Mouse (Mus musculus) c-Kit-positive CD71-positive TER-119-positive erythroid progenitor cells, embryonic 14.5 days (primary cell): ENCODE measurements at regions not wholly inside any gene's neighbourhood (a gene's known extent, or its start where the extent isn't known, plus 50 kb on each side); places are given as distances from the start of the nearest gene placed in this dataset.
A peak's percentile ranks its signal among the peaks of the same experiment; 100 is the strongest.

Experiments used
- DNase-seq: peaks from one replicate; pipeline ENCODE4 v3.0.0-alpha.2; 2013; ENCODE audit warnings: low spot score

DNA sequence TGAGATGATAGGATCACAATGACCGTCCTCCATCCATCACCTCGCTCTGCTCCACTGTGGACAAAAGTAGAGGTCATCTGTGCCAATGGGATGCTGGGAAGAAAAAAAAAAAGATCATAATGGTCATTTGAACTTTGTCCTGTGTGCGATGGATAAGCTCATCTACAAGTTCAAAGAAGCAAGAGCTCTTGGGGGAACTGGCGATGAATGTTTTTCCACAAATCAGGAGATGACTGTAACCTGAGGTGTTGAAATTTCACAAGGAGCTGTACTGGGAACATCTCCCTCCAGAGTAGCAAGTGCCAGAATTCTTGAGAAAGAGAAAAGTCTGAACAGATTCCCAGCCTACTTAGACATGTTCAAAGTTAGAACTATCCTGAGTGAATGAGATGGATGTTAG, 287.0 kb downstream of the Tns3 start:
- DNase-seq: no peak

DNA sequence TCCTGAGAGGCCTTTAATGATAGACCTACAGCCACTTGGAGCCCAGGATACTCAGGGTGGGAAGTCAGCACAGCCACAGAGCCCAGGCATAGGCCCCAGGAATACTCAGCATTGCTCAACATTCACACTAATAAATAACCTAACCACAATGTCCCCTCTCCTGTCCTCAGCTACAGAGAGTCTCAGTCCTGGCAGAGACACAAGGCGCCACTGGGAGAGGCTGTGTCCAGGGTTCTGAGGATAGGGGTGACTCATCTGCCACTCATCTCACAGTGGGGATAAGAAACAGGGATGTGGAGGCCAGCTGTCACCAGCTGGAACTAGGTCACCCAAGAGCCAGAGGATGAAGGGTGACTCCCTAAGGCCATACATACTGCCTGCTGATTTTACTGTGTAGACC, 298.8 kb downstream of the Tns3 start:
- DNase-seq: no peak

DNA sequence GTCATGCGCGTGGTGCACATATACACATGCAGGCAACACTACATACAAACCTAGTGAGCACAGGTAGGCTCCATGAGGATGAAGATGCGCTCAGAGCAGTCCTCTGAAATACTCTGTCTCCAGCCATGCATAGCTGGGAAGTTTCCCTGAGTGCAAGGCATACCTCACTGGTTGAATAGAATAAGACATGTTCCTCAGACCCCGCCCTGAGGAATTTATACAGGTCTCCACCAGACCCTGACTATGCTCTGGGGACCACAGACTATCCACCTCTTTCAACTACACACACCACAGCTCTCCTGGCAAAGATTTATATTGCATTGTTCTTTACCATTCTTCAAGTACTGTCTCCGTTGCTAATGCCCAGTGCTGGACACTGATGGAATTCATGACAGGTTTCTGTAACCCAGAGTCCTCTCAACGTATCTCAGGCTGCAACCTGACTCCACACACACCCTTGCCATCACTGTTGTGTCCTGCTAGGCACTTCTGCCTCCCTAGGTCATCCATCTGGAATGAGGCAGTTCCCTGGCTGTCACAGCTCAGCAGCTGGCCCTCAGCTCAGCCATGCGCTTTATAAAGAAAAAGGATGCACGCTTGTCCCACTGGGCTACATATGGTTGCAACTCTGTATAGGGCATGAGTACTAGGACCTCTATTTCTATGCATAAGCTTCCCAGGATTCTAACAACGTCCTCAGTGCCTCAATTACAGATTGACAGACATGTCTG, 299.5 kb downstream of the Tns3 start:
- DNase-seq: no peak

DNA sequence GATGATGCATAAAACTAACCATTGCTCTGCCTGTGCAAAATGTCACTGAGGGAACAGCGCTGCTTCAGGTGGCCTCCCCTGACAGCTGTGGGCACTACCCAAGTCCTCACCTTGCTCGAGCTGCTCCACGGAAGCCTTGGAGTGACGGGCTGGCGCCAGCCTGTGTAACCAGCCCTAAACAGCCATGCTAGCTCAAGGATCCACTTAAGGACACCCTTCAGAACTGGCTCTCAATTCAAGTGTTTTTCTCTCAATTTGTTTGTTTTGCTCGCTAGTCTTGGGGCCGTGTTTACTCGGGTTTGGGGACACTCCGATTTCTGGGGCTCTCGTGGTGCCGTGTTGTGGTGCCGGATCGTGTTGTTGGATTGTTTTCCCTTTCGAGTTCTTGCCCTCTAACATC, 319.4 kb downstream of the Tns3 start:
- no peak for DNase-seq

DNA sequence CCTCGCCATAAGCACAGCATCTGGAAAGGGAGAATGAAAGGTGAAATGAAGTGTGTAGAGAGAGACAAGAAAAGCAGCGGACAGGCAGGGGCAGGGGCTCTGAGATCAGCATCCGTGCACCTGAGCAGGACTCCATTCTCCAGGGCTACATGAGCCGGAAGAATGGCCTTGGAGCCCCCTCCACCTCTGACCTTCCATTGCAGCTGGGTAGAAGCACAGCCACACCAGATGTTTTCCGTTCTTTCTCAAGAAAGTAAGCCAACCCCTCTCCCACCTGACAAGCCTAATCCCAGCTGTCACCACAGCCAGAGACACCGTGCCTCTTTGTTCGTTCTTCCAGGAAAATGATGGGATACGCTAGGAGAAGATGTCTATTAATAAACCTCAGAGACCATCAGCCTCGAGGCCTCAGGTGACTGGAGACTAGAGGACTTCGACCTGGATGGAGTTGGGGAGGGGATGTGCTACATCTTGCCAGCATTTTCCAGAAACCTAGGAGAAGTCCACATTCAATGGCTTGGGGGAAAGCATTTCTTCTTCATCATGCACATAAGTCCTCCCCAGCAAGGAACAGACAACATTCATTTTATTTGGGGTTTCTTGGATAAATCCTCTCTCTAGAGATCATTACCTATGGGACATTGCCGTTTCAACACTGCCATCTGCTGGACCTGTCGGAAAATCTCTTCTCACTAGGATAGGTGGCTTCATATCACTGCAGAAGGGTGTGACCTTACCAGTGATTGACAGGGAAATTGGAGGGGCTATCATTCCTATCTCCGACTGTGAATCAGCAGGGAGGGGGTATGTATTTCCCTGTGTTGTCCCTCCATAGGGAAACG, 361.8 kb downstream of the Tns3 start:
- no peak for DNase-seq

DNA sequence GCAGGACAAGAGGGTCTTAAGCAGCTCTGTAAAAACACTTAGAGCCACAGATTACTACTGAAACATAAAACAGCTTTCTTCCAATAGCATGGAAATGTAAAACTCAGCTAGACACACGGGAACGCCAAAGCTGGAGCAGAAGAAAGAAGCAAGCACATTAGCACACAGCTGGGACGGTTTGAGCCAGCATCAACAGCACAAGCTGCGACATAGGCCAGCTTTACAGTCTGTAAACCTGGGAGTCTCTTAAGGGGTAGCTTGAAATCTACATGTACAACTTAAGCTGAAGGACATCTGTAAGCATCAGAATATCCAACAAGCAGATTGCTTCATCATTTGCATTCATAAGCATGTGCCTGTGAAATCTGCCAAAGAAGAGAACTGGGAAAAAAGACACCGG, 366.9 kb downstream of the Tns3 start:
- no peak for DNase-seq

DNA sequence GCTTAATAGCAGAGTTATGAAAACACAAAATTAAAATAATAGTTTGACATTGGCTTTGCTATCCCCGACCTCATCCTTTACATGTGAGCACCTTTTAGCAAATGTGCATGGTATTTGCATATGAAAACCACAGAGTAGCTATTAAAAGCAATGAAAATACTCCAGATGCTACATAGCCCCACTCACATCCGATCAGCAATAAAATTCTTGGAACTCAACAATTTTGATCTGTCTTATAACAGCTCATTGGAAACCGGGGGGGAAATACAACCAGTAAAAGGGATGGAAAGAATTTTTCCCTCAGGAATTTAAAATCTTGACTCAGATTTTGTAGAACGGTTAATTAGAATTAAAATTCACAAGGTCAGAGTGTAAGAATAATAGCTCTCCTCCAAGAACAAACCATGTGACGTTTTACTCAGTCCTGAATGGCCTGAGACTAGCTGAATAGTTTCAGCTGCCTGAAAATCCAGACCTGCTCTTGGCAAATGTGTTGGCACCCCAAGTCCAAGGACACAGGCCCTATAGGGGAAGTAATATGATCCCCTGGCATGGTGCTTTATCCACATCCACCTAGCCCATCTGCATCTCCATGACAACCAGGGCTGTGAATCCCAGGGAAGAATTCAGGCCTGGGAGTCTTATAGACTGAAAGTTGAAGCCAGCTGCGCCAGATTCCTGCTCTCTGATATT, 370.9 kb downstream of the Tns3 start:
- DNase-seq: no peak

DNA sequence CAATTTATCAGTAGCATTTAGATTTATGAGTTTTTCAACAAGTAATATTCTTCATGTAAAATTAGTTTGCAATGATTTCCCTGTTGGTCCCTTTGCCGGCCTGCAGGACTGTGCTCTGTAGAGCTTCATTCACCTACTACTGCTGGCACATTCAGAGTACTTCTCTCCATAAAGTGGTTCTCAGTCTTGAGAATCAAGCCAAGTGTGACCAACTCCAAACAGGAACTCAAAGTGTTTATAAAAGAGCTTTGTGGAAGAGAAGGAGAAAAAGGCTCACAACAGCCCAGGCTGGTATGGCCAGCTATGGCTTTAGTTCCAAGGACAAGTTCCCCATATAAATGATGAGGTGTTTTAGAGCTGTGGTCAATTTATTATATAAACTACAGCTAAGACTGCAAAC, 379.1 kb downstream of the Tns3 start:
- no peak for DNase-seq

DNA sequence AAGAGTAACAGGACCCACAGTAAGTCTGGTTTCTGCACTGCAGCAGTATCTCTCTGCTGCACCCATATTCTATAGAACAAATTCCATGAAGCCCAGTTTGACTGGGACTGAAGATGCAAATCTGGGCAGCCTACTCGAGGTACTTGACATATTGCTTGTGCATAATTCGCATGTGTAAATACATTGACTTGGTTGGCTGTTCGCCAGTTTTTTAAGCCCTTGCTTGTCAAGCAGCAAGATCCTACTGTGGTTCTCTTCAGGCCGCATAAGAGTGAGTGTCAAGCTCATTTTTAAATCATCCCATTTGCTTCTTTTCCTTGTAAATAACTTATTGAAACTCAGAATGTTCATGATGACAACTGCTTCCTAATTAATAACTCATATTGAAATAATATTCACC, 389.1 kb downstream of the Tns3 start:
- DNase-seq: no peak

DNA sequence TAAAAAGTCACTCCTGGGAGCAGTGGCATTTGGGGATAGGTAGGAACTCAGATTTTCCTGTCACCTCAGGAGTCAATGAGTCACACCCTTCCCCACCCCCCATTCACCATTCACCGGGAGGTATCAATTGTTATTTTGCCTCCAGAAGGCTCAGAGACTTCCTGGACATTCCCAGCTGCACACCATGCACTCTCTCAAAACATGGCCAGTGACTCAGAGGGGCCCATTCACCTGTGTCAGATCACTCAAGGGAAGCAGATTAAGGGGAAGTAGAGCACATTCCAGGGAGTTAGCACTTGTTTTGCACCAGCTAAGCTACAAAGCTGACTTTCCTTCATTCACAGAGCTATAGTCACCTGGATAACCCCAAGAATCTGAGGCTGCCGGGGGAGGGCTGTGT, 395.2 kb downstream of the Tns3 start:
- no peak for DNase-seq

DNA sequence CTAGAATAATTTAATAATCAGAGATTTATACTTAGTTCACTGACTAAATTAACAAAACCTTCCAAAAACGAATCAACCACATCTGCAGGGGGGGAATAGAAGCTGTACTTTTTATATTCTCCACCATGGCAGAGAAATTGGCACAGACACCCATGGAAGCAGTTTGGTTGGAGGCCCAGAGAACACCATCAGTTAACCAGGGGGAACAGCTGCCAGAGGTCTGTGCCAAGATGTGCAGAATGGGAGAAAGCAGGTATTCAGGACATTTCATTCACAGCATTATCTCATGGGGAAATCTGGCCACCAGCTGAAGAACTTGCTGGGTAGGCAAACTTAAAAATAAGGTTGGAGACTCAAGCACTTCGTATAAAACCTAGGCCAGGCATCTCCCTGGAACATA, 410.3 kb downstream of the Tns3 start:
- DNase-seq: no peak

DNA sequence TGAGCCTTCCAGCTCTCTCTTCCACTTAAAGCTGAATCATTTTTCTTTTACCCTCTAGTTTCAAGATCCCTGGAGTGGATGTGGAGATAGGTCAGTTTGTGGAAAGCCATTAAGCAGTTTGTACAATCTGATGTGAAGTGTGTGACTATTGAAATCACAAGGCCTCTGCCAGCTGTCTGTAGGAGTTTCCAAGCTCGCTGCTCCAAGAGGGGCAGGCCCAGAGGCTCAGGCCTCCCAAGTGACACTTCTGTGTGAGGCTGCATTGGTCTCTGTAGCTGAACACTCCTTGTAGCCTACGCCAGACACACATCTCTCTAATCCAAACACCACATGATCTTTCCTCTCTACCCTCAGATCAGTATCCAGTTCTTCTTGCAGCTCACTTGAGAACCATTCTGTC, 413.0 kb downstream of the Tns3 start:
- DNase-seq: no peak

DNA sequence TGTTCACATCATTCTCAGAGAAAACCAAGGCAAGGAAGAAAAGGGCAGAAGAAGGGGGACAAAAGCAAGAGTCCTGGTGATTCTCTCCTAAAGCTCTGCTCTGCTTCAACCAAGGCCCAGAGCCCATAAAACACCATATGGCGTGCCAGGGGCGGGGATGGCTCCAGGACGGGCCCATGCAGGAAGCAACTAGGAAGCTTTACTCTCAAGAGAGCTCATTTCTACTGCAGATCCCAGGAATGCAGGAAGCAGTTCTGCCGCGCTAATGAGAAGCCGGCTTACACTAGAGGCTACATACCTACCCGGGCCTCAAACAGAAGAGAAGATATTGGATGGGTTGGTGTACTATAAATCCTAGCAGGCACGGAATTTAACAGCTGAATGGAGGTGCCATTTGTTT, 414.9 kb downstream of the Tns3 start:
- no peak for DNase-seq

DNA sequence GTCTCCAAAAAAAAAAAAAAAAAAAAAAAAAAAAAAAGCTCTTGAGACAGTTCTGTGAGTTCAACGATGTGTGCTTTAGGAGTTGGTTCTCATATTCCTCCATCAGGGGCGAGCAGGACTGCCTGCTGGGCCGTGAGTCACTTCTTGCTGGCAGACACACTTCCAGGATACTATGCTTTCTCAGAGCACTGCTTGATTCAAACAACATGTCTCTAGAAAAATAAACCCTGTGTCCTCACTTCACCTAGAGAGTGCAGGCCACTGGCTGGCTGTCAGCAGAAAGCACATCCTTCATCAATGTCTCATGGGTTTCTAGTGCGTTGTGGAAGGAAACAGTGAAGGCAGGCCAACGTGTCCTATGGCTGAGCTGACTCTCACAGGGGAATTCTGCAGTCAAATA, 416.8 kb downstream of the Tns3 start:
- DNase-seq: no peak

DNA sequence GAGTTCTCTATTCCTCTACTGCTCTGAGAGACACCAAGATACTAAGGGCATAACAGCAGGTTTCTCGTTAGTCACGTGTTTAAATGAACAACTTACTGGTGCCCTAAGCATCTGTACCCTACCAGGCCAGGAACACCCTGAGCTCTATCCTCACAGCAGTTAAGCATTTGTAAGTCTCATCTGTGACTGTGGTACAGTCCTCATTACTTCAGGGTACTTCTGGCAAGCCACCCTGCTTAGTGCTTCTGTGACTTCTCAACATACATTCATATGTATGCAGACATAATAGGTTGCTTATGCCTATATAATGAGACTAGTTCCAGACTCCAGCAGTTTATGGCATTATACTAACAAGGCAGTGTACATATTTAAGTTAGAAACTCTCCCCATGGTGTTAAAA, 417.3 kb downstream of the Tns3 start:
- DNase-seq: no peak

DNA sequence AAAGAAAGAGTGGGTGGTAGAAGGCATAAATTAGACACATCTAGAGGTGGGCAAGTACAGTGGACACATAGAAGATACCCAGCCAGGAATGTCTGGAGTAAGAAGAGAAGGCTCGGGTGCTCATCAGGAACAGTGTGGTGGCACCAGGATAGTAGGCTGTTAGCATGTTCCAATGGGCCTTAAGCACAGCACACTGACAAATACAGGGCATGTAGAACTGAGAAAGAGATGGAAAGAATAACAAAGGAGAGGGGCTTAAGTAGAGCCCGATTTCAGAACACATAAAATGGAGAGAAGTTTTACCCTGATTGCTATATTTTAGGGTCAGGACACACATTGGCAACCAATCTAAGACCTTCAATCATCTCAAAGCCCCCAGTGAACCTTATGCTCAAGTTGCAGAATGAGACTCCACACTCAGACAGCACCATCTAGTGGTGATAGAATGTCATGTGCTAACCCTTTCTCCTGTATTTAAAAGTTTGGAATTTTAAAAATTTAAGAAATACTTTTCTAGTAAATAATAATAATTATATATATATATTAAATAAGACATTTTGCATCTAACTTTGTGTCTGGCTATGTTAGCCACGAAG, 418.8 kb downstream of the Tns3 start:
- DNase-seq: peak; percentile 2

DNA sequence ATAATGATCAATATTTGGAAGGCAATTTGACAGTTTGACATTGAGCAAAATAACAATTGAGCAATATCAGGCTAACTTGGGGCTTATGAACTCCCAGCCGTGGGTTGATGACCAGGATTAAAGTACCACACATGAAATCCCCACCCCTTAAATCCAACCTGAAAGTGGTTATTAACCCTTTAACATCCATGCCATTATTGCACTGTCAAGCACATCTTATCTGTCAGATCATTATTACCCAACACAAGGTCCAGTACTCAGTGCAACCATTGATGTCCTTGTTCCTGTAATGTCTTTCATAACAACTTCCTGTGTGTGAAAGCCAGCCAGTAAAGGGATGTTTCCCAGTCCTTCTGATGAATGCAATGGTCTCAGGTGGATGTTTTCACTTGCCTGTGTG, 425.8 kb downstream of the Tns3 start:
- no peak for DNase-seq

DNA sequence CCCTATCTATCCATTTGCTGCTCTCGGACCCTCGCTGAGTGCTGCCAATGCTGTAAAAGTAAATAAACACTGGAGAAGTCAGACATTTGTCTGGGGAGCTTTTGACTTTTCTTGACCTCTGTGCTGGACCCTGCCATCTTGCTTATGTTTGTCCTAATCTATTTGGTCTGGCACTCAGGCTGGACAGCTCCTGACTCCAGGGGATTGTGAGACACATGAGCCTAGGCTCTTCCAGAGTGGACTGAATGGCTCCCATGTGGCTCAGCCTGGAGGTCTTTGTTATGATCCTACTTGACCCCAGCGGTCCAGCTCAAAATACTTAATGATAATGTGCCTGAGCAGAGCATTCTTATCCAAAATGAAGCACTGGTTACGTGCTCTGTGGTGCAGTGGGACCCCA, 426.8 kb downstream of the Tns3 start:
- no peak for DNase-seq

DNA sequence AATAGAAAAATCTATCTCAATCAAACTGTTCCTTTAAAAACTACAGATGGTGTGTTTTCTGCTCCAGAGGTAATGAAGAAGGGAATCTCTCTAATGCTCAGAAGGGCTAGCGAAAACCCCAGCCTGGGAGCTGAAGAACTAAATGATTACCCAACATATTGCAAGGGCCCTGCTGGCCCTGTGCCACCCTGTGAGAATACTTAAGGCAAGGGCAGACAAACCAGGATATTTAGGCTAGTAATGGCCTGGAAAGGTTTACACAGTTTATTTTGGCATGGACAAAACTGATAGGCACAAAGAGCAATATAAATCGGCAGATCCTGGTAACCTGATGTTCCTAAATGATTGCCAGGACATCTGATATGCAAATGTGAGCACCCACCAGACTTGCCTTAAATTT, 428.3 kb downstream of the Tns3 start:
- no peak for DNase-seq

DNA sequence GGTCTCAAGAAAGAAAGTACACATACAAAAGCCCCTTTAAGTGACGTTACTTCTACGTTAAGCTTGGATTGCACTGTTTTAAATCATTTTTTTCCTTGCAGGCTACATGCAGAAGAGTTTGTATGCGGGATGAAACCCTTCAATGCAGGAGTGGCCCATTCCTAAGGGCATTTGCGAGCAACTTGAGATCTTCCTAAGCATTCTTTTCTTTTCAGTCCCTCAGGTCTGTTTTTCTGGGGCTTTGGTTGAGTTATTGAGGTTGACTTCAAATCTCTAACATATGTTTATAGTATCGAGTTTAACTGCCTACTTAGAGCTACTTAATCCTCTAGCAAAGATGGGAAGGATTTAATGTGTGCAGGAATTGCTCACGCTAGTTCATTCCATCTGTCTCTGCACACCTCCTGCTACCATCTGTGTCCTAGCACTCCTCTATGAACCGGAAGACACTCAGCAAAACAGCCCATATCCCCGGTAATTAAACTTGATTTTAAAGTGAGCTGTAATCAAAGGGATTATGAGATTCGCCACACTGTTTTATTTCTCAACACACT, 431.6 kb downstream of the Tns3 start:
- no peak for DNase-seq

DNA sequence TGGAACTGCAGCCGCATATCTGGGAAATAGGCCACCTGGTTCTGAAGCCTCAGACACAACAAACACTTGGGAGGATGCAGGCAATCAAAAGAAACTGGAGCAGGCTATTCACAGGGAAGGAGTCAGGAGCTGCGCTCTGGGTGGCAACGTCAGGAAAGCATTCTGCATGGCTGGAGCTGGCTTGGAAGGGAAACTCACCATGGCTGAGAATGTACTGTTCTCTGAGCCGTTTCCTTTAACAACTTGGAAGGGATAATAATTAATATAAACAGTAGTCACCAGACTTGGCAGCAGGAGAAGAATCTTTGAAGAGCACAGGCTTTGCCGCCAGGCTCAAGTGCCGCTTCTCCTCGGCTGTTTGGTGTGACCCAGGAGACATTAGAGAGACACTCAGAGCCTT, 434.5 kb downstream of the Tns3 start:
- DNase-seq: no peak

DNA sequence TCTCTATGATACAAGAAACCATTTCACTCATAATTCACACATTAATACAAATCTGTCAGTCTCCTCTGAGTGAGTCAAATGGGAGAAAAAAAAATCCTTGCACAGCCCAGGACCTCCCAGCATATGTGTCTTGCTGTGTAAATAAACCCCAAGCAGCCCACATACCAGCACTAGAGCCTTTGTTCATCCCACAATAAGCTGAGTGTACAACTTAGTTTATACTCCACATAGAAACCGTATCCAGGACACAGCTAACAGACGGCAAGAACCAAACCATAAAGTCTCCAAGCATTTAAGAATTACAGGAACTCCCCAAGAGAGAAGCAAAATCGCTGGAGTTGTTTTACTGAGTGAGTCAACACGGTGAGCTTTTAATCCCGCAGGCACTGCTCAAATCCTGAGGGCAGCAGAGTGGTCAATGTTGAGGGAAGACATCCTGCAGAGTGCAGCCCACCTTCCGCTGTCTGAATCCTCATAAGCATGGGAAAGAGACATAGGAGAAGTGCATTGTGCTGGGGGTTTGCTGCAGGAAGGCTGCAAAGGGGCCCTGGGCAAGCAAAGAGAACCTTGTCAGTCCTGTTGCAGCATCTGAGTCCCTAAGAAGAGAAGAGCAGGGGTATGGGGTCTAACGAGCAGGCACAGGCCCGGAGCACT, 436.4 kb downstream of the Tns3 start:
- DNase-seq: no peak
